Mouse (Mus musculus) stomach, postnatal 0 days (tissue): ENCODE measurements around the gene Ntm.

Source experiments
- CTCF ChIP-seq: IDR thresholded peaks from 2 replicates; pipeline ENCODE4 v1.5.1; 2016; ENCODE audit warnings: antibody characterized with exemption, low read depth, mild to moderate bottlenecking, moderate library complexity
- EP300 ChIP-seq: optimal IDR thresholded peaks from 2 replicates; pipeline ENCODE3; 2016; ENCODE audit warnings: antibody characterized with exemption

DNA sequence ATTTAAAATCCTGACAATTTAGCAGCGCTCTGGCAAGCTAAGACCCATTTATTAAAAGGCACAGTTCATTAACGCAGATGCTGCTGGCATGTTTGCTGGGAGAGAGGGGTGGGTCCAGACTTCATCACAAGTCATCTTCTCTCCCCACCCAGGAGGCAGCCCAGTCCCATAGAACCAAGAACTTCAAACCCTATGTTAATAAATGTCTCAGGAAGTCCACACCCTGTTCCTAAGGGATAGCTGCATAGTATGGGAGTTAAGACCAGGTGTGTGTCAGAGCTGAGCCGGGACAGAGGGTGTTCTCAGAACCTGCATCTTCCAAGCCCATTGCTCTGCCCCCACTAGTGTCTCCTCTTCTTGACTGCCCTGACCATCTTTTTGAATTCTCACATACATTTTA, 37.6 kb downstream of the Ntm start:
- TF ChIP-seq CTCF (no peak), EP300 (no peak)
